Mouse (Mus musculus): ENCODE data around the gene Dact1. TPM values are rescaled to one million over a fixed set of nuclear protein-coding genes. Genes with fewer than 3 reads are reported as not detected.

Dact1 gene
- polyA plus RNA-seq, 1 experiment from 2014 or later, result 22.8 TPM

DNA sequence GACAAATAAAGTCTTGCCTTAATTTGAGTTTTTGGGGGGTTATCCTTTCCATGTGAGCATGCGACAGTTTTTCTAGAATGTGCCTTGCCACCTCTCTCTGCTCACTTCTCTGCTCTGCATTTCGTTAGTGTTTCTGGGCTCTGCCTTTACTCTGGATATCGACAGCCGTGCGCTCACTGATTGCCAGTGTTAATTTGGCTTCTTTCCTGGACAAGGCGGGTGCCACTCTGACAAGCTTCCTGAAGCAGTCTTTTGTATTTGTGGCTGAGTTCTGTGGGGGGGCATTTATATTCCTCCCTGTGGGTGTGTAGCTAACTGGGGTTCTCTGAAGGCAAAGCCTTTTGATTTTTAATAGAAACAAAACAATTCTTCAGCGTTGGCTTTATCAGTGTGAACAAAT is 54.4 kb downstream of the Dact1 start:
- ATAC-seq, result no peak
- ChIA-PET POLR2A (interaction anchor here (0.6 kb wide), 1 partner anchor 32 kb away, joined by 3 read pairs; no protein-coding TSS in a partner anchor), CTCF (interaction anchor here (1.4 to 1.5 kb wide), 2 partner anchors 11 to 199 kb away, joined by 3 to 4 read pairs; no protein-coding TSS in a partner anchor)
- no peaks in the 10 kb centered on the region for H3K27me3 ChIP-seq
- DNase-seq (ENCODE audit: low read depth, low spot score), result no peak
- in situ Hi-C loops (cut with MboI; ENCODE audit: low pct_unique_long_range_greater_than_20kb), result no loop called here
- no peak for TF ChIP-seq CTCF (IDR thresholded peaks at IDR 0.05)

DNA sequence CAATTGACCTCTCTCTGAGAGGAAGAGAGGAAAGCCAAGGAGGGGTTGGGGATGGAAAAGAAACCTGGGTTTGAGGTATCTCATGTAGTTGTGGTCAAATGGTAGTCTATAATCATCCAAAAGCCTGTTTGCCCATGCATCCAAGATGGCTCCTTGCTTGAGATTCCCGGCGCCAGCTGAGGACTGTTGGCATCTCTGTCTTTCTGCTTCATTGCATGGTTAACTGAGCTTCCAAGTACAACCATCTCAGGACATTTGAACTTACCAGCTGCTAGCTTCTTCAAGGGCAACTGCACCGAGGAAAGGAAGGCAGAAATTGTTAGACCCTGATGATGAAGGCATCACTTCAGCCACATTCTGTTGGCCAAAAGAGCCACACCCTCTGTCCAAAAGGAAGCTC is 54.8 kb downstream of the Dact1 start:
- POLR2A ChIA-PET, result interaction anchor here (0.6 kb wide), 1 partner anchor 32 kb away, joined by 3 read pairs; no protein-coding TSS in a partner anchor

GRCm38 (mm10) chr12:71365208-71365607 is 55.5 kb downstream of the Dact1 start:
- no peak for DNase-seq (ENCODE audit: low read depth, low spot score)
- ChIA-PET CTCF (interaction anchor here (1.5 kb wide), 1 partner anchor 10 kb away, joined by 4 read pairs; no protein-coding TSS in a partner anchor), POLR2A (no interaction called here)
- TF ChIP-seq CTCF (IDR thresholded peaks at IDR 0.05), result no peak
- no peak for ATAC-seq
- in situ Hi-C loops (cut with MboI; ENCODE audit: low pct_unique_long_range_greater_than_20kb), result no loop called here
- peaks cover 5% of the 10 kb centered on the region for H3K27me3 ChIP-seq

More for the DNA sequence above, 54.8 kb downstream of the Dact1 start:
- in situ Hi-C loops (cut with MboI; ENCODE audit: low pct_unique_long_range_greater_than_20kb), result no loop called here
- CTCF ChIA-PET, result interaction anchor here (1.5 kb wide), 1 partner anchor 10 kb away, joined by 4 read pairs; no protein-coding TSS in a partner anchor
- DNase-seq (ENCODE audit: low read depth, low spot score) (no peak), ATAC-seq (no peak)
- peaks cover 4% of the 10 kb centered on the region for H3K27me3 ChIP-seq
- TF ChIP-seq CTCF (IDR thresholded peaks at IDR 0.05), result no peak

DNA sequence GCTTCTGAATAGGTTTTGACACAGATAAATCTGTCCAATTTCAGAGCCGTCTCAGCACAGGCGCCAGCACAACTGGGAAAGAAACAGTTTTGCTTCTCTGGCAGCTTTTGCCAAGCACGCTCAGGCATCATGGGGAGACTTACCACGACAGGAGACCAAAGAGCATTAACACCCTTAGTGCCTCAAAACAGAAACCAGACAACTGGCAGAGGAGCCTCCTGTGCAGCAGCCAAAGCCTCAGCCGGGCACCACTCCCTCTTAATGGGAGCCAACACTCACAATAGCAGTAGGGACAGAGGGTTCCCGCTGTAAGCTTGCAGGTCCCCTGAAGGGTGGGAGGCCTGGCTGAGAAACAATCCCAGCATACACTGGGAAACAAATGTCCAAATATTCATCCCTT is 56.5 kb downstream of the Dact1 start:
- ATAC-seq (no peak), DNase-seq (ENCODE audit: low read depth, low spot score) (no peak)
- ChIA-PET CTCF (no interaction called here), POLR2A (no interaction called here)
- peaks cover 5% of the 10 kb centered on the region for H3K27me3 ChIP-seq
- in situ Hi-C loops (cut with MboI; ENCODE audit: low pct_unique_long_range_greater_than_20kb), result no loop called here
- TF ChIP-seq CTCF (IDR thresholded peaks at IDR 0.05), result no peak

- POLR2A ChIA-PET, result no interaction called here
- peaks cover 5% of the 10 kb centered on the region for H3K27me3 ChIP-seq
- in situ Hi-C loops (cut with MboI; ENCODE audit: low pct_unique_long_range_greater_than_20kb), result no loop called here
- CTCF ChIA-PET, result no interaction called here
- no peak for ATAC-seq
- DNase-seq (ENCODE audit: low read depth, low spot score), result no peak
- no peak for TF ChIP-seq CTCF (IDR thresholded peaks at IDR 0.05)
Measured at GRCm38 (mm10) chr12:71368631-71369030, 58.9 kb downstream of the Dact1 start.

Other genes with a start within 250 kb of the Dact1 start
- gene Tomm20l, start 198.5 kb upstream of the Dact1 start, polyA plus RNA-seq (2021), result not detected
- 52.0 TPM for gene Timm9, start 173.2 kb upstream of the Dact1 start, polyA plus RNA-seq (2021)
- 7.5 TPM for gene 2700049A03Rik, start 173.0 kb upstream of the Dact1 start, polyA plus RNA-seq (2021)